Mouse (Mus musculus) heart, embryonic 11.5 days (tissue): ENCODE data around the gene AI481877. TPM values are rescaled to one million over a fixed set of nuclear protein-coding genes. Genes with fewer than 3 reads are reported as not detected.

Experiments used
- ATAC-seq: fragments of 200-750 bp; cut with Nextera tagmentation; replicated peaks from 2 replicates; pipeline ENCODE4 v1.8.0; 2017; ENCODE audit warnings: moderate library complexity; ENCODE audit not compliant: insufficient number of reproducible peaks, low FRiP score, low TSS enrichment
- H3K27ac ChIP-seq: fragments of 300-500 bp; sonication (generic); 2 replicates; pipeline ENCODE4 v1.5.1; 2014; ENCODE audit warnings: mild to moderate bottlenecking, low read depth, low read length
- H3K27me3 ChIP-seq: fragments of 300-500 bp; sonication (generic); 2 replicates; pipeline ENCODE4 v1.6.1; 2014; ENCODE audit warnings: mild to moderate bottlenecking, low read length, mixed read lengths; ENCODE audit not compliant: control insufficient read depth, insufficient read depth
- H3K36me3 ChIP-seq: fragments of 300-500 bp; sonication (generic); 2 replicates; pipeline ENCODE4 v1.6.1; 2014; ENCODE audit warnings: mild to moderate bottlenecking, low read length, moderate library complexity, mixed read lengths; ENCODE audit not compliant: control insufficient read depth, insufficient read depth
- H3K4me1 ChIP-seq: fragments of 300-500 bp; sonication (generic); 2 replicates; pipeline ENCODE4 v1.6.1; 2014; ENCODE audit warnings: low read length; ENCODE audit not compliant: control insufficient read depth, insufficient read depth
- H3K4me2 ChIP-seq: fragments of 300-500 bp; sonication (generic); 2 replicates; pipeline ENCODE4 v1.6.1; 2014; ENCODE audit warnings: mild to moderate bottlenecking, moderate library complexity
- H3K4me3 ChIP-seq: fragments of 300-500 bp; sonication (generic); 2 replicates; pipeline ENCODE4 v1.5.1; 2014; ENCODE audit warnings: low read depth, low read length
- H3K9ac ChIP-seq: fragments of 300-500 bp; sonication (generic); 2 replicates; pipeline ENCODE4 v1.6.1; 2014; ENCODE audit warnings: mild to moderate bottlenecking, low read depth, low read length, moderate library complexity
- H3K9me3 ChIP-seq: fragments of 300-500 bp; sonication (generic); replicated peaks from 2 replicates; pipeline ENCODE4 v1.6.1; 2016; ENCODE audit warnings: low read length; ENCODE audit not compliant: control insufficient read depth
- WGBS: fragments of 180-500 bp; shearing (Covaris S2); extraction: QIAGEN DNeasy Blood & Tissue Kit; methylation state at CpG from one replicate; pipeline ENCODE4 v1.1.7; 2014; ENCODE audit not compliant: insufficient replicate concordance; 5-methylcytosine and 5-hydroxymethylcytosine counted together
- polyA plus RNA-seq: library from polyadenylated mRNA; unstranded; fragments of >200 nt; fragmentation: Nextera tagmentation; extraction: Ambion mirVana; gene quantifications from 2 replicates; pipeline ENCODE4 v1.2.1, GENCODE M21; 2014

AI481877 gene
- polyA plus RNA-seq, 1 experiment from 2014 or later = not detected

- no peak for ATAC-seq
- no peaks in the 10 kb centered on the region for H3K4me1 ChIP-seq
- WGBS = 86% methylated on average over 4 of the region's 4 CpGs
- H3K36me3 ChIP-seq = no peaks in the 10 kb centered on the region
- no peak overlapping the region for H3K9ac ChIP-seq
- H3K27me3 ChIP-seq = no peaks in the 10 kb centered on the region
- no peak overlapping the region for H3K27ac ChIP-seq
- no peak overlapping the region for H3K4me3 ChIP-seq
- H3K9me3 ChIP-seq = no peaks in the 10 kb centered on the region
- H3K4me2 ChIP-seq = no peak overlapping the region
These were observed 30.1 kb downstream of the AI481877 start for GRCm38 (mm10) chr4:59108721-59109120.

GRCm38 (mm10) chr4:59107886-59108285, 30.9 kb downstream of the AI481877 start:
- H3K4me2 ChIP-seq = no peak overlapping the region
- no peak for ATAC-seq
- H3K27ac ChIP-seq = no peak overlapping the region
- 70% methylated on average over 2 of the region's 2 CpGs for WGBS
- H3K4me3 ChIP-seq = no peak overlapping the region
- H3K9me3 ChIP-seq = no peaks in the 10 kb centered on the region
- no peaks in the 10 kb centered on the region for H3K27me3 ChIP-seq
- no peaks in the 10 kb centered on the region for H3K4me1 ChIP-seq
- H3K36me3 ChIP-seq = no peaks in the 10 kb centered on the region
- no peak overlapping the region for H3K9ac ChIP-seq

GRCm38 (mm10) chr4:59106661-59107060, 32.1 kb downstream of the AI481877 start:
- H3K9ac ChIP-seq = no peak overlapping the region
- no peaks in the 10 kb centered on the region for H3K36me3 ChIP-seq
- 70% methylated on average over 5 of the region's 5 CpGs for WGBS
- no peaks in the 10 kb centered on the region for H3K9me3 ChIP-seq
- no peak for ATAC-seq
- H3K4me1 ChIP-seq = no peaks in the 10 kb centered on the region
- no peak overlapping the region for H3K27ac ChIP-seq
- H3K4me3 ChIP-seq = no peak overlapping the region
- no peak overlapping the region for H3K4me2 ChIP-seq
- H3K27me3 ChIP-seq = no peaks in the 10 kb centered on the region

- H3K27ac ChIP-seq = no peak overlapping the region
- no peak overlapping the region for H3K4me2 ChIP-seq
- H3K36me3 ChIP-seq = no peaks in the 10 kb centered on the region
- H3K9ac ChIP-seq = no peak overlapping the region
- no peaks in the 10 kb centered on the region for H3K9me3 ChIP-seq
- 86% methylated on average over 2 of the region's 2 CpGs for WGBS
- H3K4me3 ChIP-seq = no peak overlapping the region
- ATAC-seq = no peak
- no peaks in the 10 kb centered on the region for H3K27me3 ChIP-seq
- no peaks in the 10 kb centered on the region for H3K4me1 ChIP-seq
These were observed 34.6 kb downstream of the AI481877 start for GRCm38 (mm10) chr4:59104166-59104565.

- Histone ChIP-seq H3K27me3 (no peaks in the 10 kb centered on the region), H3K4me3 (no peak overlapping the region), H3K36me3 (no peaks in the 10 kb centered on the region), H3K27ac (no peak overlapping the region), H3K4me2 (no peak overlapping the region), H3K4me1 (no peaks in the 10 kb centered on the region), H3K9ac (no peak overlapping the region), H3K9me3 (no peaks in the 10 kb centered on the region)
- ATAC-seq = no peak
These were observed 42.4 kb downstream of the AI481877 start for GRCm38 (mm10) chr4:59096393-59096792.

- ATAC-seq = no peak
- H3K4me2 ChIP-seq = no peak overlapping the region
- H3K9ac ChIP-seq = no peak overlapping the region
- H3K4me3 ChIP-seq = no peak overlapping the region
- no peaks in the 10 kb centered on the region for H3K27me3 ChIP-seq
- H3K9me3 ChIP-seq = no peaks in the 10 kb centered on the region
- peaks cover 5% of the 10 kb centered on the region; the same call in 1 of the 2 replicates for H3K4me1 ChIP-seq
- WGBS = 21% methylated on average over 1 of the region's 1 CpGs
- no peak overlapping the region for H3K27ac ChIP-seq
- H3K36me3 ChIP-seq = no peaks in the 10 kb centered on the region
These were observed 49.4 kb downstream of the AI481877 start for GRCm38 (mm10) chr4:59089391-59089790.

GRCm38 (mm10) chr4:59083430-59083829, 55.4 kb downstream of the AI481877 start:
- H3K27me3 ChIP-seq = no peaks in the 10 kb centered on the region
- H3K4me1 ChIP-seq = no peaks in the 10 kb centered on the region
- 76% methylated on average over 2 of the region's 2 CpGs for WGBS
- H3K9ac ChIP-seq = no peak overlapping the region
- no peak overlapping the region for H3K4me2 ChIP-seq
- no peaks in the 10 kb centered on the region for H3K36me3 ChIP-seq
- no peak for ATAC-seq
- H3K9me3 ChIP-seq = no peaks in the 10 kb centered on the region
- no peak overlapping the region for H3K27ac ChIP-seq
- no peak overlapping the region for H3K4me3 ChIP-seq

- no peaks in the 10 kb centered on the region for H3K36me3 ChIP-seq
- H3K4me2 ChIP-seq = no peak overlapping the region
- H3K27me3 ChIP-seq = no peaks in the 10 kb centered on the region
- 45% methylated on average over 3 of the region's 3 CpGs for WGBS
- ATAC-seq = no peak
- no peaks in the 10 kb centered on the region for H3K4me1 ChIP-seq
- no peak overlapping the region for H3K27ac ChIP-seq
- H3K9me3 ChIP-seq = no peaks in the 10 kb centered on the region
- no peak overlapping the region for H3K4me3 ChIP-seq
- H3K9ac ChIP-seq = no peak overlapping the region
These were observed 69.5 kb downstream of the AI481877 start for GRCm38 (mm10) chr4:59069276-59069675.

- no peak overlapping the region for H3K9ac ChIP-seq
- WGBS = 70% methylated on average over 12 of the region's 12 CpGs
- no peaks in the 10 kb centered on the region for H3K4me1 ChIP-seq
- H3K27me3 ChIP-seq = no peaks in the 10 kb centered on the region
- H3K9me3 ChIP-seq = no peaks in the 10 kb centered on the region
- H3K4me3 ChIP-seq = no peak overlapping the region
- no peak for ATAC-seq
- no peak overlapping the region for H3K4me2 ChIP-seq
- H3K36me3 ChIP-seq = no peaks in the 10 kb centered on the region
- no peak overlapping the region for H3K27ac ChIP-seq
These were observed 76.3 kb downstream of the AI481877 start for GRCm38 (mm10) chr4:59062526-59062925.
